Mouse (Mus musculus) adrenal gland (tissue): Measurements from ENCODE around the gene Olfr205.
"Not testable (repeated sequence)": the region's sequence is repeated elsewhere in the genome, so short reads cannot be mapped to it uniquely, and the experiment has no call there.

ENCODE experiments used
- intact Hi-C: fragments of 180-260 bp; cut with DNase I; formaldehyde crosslinking; loops from one replicate; pipeline ENCODE4 v1.15.1; 2025
- long read RNA-seq, 2 experiments: library from polyadenylated mRNA; unstranded; transcript quantifications; one replicate each; pipeline ENCODE4 v2.0.0; 2020; ENCODE audit warnings: borderline replicate concordance in 1 of 2; ENCODE audit not compliant: insufficient replicate concordance in 1 of 2

The Olfr205 gene
- long read RNA-seq, experiment 1: 0 reads
- long read RNA-seq, experiment 2: 0 reads

GRCm38 (mm10) chr16:59331038-59331437 lies at the start of gene Olfr205:
Olfr205 (minus strand) TSS chr16:59331138.
- intact Hi-C loops: no loop called here

GRCm38 (mm10) chr16:59363893-59364292 lies 33.0 kb upstream of the Olfr205 start, which contains the start of gene Olfr209:
Olfr209 (minus strand) TSS chr16:59363993.
- intact Hi-C loops: no loop called here

- intact Hi-C loops: no loop called here
These were observed 18.2 kb upstream of the Olfr205 start, which contains the start of gene Olfr206 for GRCm38 (mm10) chr16:59349146-59349545. Olfr206 (minus strand) TSS chr16:59349246.

- intact Hi-C loops: not testable (repeated sequence)
These were observed 7.7 kb downstream of the Olfr205 start for GRCm38 (mm10) chr16:59323262-59323661.

- intact Hi-C loops: no loop called here
These were observed 12.8 kb downstream of the Olfr205 start, which contains the start of gene Olfr204 for GRCm38 (mm10) chr16:59318148-59318547. Olfr204 (minus strand) TSS chr16:59318248.

- intact Hi-C loops: no loop called here
These were observed 32.4 kb downstream of the Olfr205 start, which contains the start of gene Olfr203 for GRCm38 (mm10) chr16:59298581-59298980. Olfr203 (plus strand) TSS chr16:59298881.

- intact Hi-C loops: not testable (repeated sequence)
These were observed 43.4 kb downstream of the Olfr205 start for GRCm38 (mm10) chr16:59287576-59287975.

GRCm38 (mm10) chr16:59286693-59287092 lies 44.2 kb downstream of the Olfr205 start, which contains the start of gene Olfr202:
Olfr202 (minus strand) TSS chr16:59286793.
- intact Hi-C loops: no loop called here

GRCm38 (mm10) chr16:59283476-59283875 lies 47.5 kb downstream of the Olfr205 start:
- intact Hi-C loops: no loop called here

GRCm38 (mm10) chr16:59280542-59280941 lies 50.4 kb downstream of the Olfr205 start:
- intact Hi-C loops: no loop called here
